Mouse (Mus musculus) ES-E14 (cell line): Measurements from ENCODE around the gene Akap7.

Experiments used
- CHD2 ChIP-seq: IDR thresholded peaks from 2 replicates; pipeline ENCODE4 v1.6.1; 2014; ENCODE audit warnings: mild to moderate bottlenecking, low read depth, low read length, inconsistent platforms
- HCFC1 ChIP-seq: IDR thresholded peaks from 2 replicates; pipeline ENCODE4 v1.6.1; 2012; ENCODE audit warnings: low read length, inconsistent platforms, borderline replicate concordance; ENCODE audit not compliant: insufficient read depth
- MAFK ChIP-seq: IDR thresholded peaks from 2 replicates; pipeline ENCODE4 v1.6.1; 2014; ENCODE audit warnings: mild to moderate bottlenecking, low read depth, low read length, inconsistent platforms; ENCODE audit not compliant: insufficient read depth
- ZC3H11A ChIP-seq: IDR thresholded peaks from 2 replicates; pipeline ENCODE4 v1.6.1; 2012; ENCODE audit warnings: low read depth, mild to moderate bottlenecking, inconsistent platforms, low read length, borderline replicate concordance
- ZNF384 ChIP-seq: IDR thresholded peaks from 2 replicates; pipeline ENCODE4 v1.6.1; 2012; ENCODE audit warnings: low read depth, low read length, inconsistent platforms

GRCm38 (mm10) chr10:25145851-25146250 is 161.8 kb downstream of the Akap7 start:
- no peak for TF ChIP-seq HCFC1
- TF ChIP-seq CHD2: no peak
- TF ChIP-seq MAFK: no peak
- TF ChIP-seq ZNF384: no peak
- TF ChIP-seq ZC3H11A: no peak
